Mouse (Mus musculus) liver, embryonic 14.5 days (tissue): ENCODE data around the gene Hacd2. TPM values are rescaled to one million over a fixed set of nuclear protein-coding genes. Genes with fewer than 3 reads are reported as not detected.
A peak's percentile ranks its signal among the peaks of the same experiment; 100 is the strongest.

Experiments
- ATAC-seq: fragments of 200-750 bp; cut with Nextera tagmentation; 2 replicates; pipeline ENCODE4 v1.8.0; 2017; ENCODE audit warnings: moderate number of reproducible peaks, mild to moderate bottlenecking, moderate library complexity; ENCODE audit not compliant: insufficient read depth
- DNase-seq, 3 experiments: peaks; one replicate each; pipeline ENCODE4 v3.0.0-alpha.2; 2012 to 2013; ENCODE audit warnings: low read depth in 3 of 3, low spot score in 3 of 3
- H3K27ac ChIP-seq: fragments of 300-500 bp; sonication (generic); 2 replicates; pipeline ENCODE4 v1.5.1; 2014; ENCODE audit warnings: moderate library complexity, mild to moderate bottlenecking, control low read depth, inconsistent platforms
- H3K27me3 ChIP-seq: fragments of 300-500 bp; sonication (generic); 2 replicates; pipeline ENCODE4 v1.6.1; 2014; ENCODE audit warnings: mild to moderate bottlenecking, low read length, moderate library complexity; ENCODE audit not compliant: control insufficient read depth, insufficient read depth
- H3K36me3 ChIP-seq: fragments of 300-500 bp; sonication (generic); replicated peaks from 2 replicates; pipeline ENCODE4 v1.6.1; 2014; ENCODE audit warnings: low read depth; ENCODE audit not compliant: control insufficient read depth, insufficient read depth
- H3K4me1 ChIP-seq, 2 experiments: fragments of 200-500 bp in 1 of 2; fragments of 300-500 bp in 1 of 2; sonication (generic) in 1 of 2; replicated peaks; 2 replicates each; pipeline ENCODE4 v1.6.1; 2012 to 2014; ENCODE audit warnings: antibody characterized with exemption in 1 of 2, inconsistent platforms in 1 of 2, low read length in 1 of 2; ENCODE audit not compliant: control insufficient read depth in 2 of 2, insufficient read depth in 2 of 2
- H3K4me2 ChIP-seq: fragments of 300-500 bp; sonication (generic); 2 replicates; pipeline ENCODE4 v1.6.1; 2014; ENCODE audit warnings: low read depth, mild to moderate bottlenecking, control low read depth, moderate library complexity
- H3K4me3 ChIP-seq, 2 experiments: fragments of 200-500 bp in 1 of 2; fragments of 300-500 bp in 1 of 2; sonication (generic) in 1 of 2; 2 replicates each; pipeline ENCODE4 v1.5.1; 2012 to 2014; ENCODE audit warnings: low read depth in 2 of 2, low read length in 2 of 2, mild to moderate bottlenecking in 2 of 2, control low read depth in 1 of 2, inconsistent platforms in 1 of 2, moderate library complexity in 1 of 2; ENCODE audit not compliant: insufficient read depth in 1 of 2
- H3K9ac ChIP-seq: fragments of 300-500 bp; sonication (generic); replicated peaks from 2 replicates; pipeline ENCODE4 v1.6.1; 2014; ENCODE audit warnings: mild to moderate bottlenecking, control low read depth, moderate library complexity
- H3K9me3 ChIP-seq: fragments of 300-500 bp; sonication (generic); 2 replicates; pipeline ENCODE4 v1.6.1; 2016; ENCODE audit warnings: low read length, mixed read lengths; ENCODE audit not compliant: control insufficient read depth
- CTCF ChIP-seq: IDR thresholded peaks from 2 replicates; pipeline ENCODE4 v1.5.1; 2016; ENCODE audit warnings: antibody characterized with exemption, low read depth, control low read depth
- EP300 ChIP-seq: IDR thresholded peaks from 2 replicates; pipeline ENCODE4 v1.6.1; 2016; ENCODE audit warnings: antibody characterized with exemption, low read depth
- WGBS: fragments of 180-500 bp; shearing (Covaris S2); extraction: QIAGEN DNeasy Blood & Tissue Kit; methylation state at CpG from one replicate; pipeline ENCODE4 v1.1.7; 2014; ENCODE audit not compliant: insufficient replicate concordance; 5-methylcytosine and 5-hydroxymethylcytosine counted together
- polyA plus RNA-seq, 2 experiments: library from polyadenylated mRNA; depleted of rRNA in 1 of 2; stranded (reverse) in 1 of 2; unstranded in 1 of 2; fragments of >200 nt; fragmentation: Nextera tagmentation in 1 of 2; extraction: Ambion mirVana in 1 of 2; gene quantifications; 2 replicates each; pipeline versions ENCODE4 v1.2.1 to v1.2.3; 2012 to 2014

Gene Hacd2
- polyA plus RNA-seq, 2 experiments: 33.4 to 55.5 TPM

DNA sequence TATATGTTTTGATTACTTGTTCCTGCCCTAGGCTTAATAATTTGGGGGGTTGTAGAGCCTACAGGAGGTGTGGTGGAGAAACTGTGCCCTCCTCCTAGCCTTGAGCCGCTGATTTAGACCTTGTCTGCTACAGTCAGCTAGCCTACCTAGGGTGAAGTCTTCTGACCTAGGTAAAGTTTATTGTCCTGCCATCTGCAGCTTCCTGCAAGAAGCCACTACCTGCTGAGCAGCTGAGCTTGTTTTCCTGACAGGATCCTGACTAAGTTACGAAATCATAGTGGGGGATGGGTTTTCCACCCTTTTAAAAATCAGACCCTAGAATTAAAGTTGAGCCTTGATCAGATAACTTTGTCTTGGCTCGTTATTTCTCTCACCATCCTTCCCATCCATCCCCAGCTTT is 5.7 kb upstream of the Hacd2 start:
- DNase-seq (no peak), ATAC-seq (no peak)
- 39% methylated on average over 3 of the region's 3 CpGs for WGBS

DNA sequence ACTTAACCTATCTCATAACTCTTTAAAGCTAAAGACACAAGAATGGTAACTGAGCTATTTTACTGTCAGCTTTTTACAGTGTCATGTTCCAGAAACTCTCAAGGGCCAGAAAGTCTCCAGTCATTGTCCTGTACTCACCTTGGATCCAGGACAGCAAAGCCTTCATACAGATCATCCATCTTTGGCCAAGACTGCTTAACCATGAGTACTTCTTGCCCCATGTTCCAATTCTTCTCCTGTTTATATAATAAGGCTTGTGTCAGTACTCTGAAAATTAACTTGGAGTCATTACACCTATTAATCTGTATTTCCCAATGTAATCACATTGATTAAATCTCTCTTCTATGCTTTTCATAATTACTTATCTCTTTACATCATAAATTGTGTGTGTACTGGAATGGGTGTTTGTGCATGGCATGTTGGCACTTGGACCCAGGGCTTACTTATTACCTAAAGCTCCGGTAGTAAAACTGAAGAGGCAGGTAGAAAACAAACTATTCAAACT is 3.7 kb upstream of the Hacd2 start:
- Histone ChIP-seq H3K27me3 (peaks cover 3% of the 10 kb centered on the region), H3K4me3 (no peak overlapping the region), H3K27ac (no peak overlapping the region), H3K4me2 (no peak overlapping the region), H3K9me3 (no peaks in the 10 kb centered on the region; the same call in 1 of the 2 replicates), H3K9ac (no peak overlapping the region), H3K4me1 (peaks cover 3% of the 10 kb centered on the region in 2 experiments), H3K36me3 (no peaks in the 10 kb centered on the region)
- WGBS: 69% methylated on average over 1 of the region's 1 CpGs
- TF ChIP-seq CTCF (no peak), EP300 (no peak)
- ATAC-seq (no peak), DNase-seq (no peak)

More for the DNA sequence above, 5.7 kb upstream of the Hacd2 start:
- H3K36me3 ChIP-seq: no peaks in the 10 kb centered on the region
- H3K9ac ChIP-seq: no peak overlapping the region
- H3K27me3 ChIP-seq: peaks cover 3% of the 10 kb centered on the region
- H3K4me2 ChIP-seq: no peak overlapping the region
- no peaks in the 10 kb centered on the region for H3K4me1 ChIP-seq
- H3K27ac ChIP-seq: no peak overlapping the region
- H3K4me3 ChIP-seq: no peak overlapping the region
- no peaks in the 10 kb centered on the region for H3K9me3 ChIP-seq
- TF ChIP-seq EP300: no peak
- TF ChIP-seq CTCF: no peak

DNA sequence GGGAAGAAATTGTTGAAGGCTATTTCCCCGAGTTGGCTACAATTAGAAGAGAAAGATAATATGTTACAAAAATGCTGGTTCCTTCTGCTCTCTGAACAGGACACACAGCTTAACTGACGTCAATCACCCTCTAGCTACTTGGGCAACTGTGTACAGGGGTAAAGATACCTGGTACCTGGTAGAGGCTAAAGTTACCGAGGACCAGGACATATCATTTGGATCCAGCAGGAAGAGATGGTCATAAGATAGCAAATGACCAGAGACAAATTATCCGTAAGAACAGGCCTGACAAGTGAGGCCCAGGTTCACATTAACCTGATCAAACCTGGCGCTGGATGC is 356 bp upstream of the Hacd2 start:
- DNase-seq (no peak), ATAC-seq (no peak)
- peaks cover 3% of the 10 kb centered on the region for H3K27me3 ChIP-seq
- H3K4me2 ChIP-seq: peak overlapping the region; percentile 79
- H3K9me3 ChIP-seq: no peaks in the 10 kb centered on the region; the same call in 1 of the 2 replicates
- H3K27ac ChIP-seq: no peak overlapping the region
- TF ChIP-seq EP300 (no peak), CTCF (no peak)
- H3K4me1 ChIP-seq: peaks cover 3 to 5% of the 10 kb centered on the region in 2 experiments
- H3K4me3 ChIP-seq: peak overlapping the region; percentile 41 to 69
- WGBS: 43% methylated on average over 5 of the region's 5 CpGs
- no peak overlapping the region; the same call in 1 of the 2 replicates for H3K9ac ChIP-seq
- H3K36me3 ChIP-seq: no peaks in the 10 kb centered on the region; the same call in none of the 2 replicates

DNA sequence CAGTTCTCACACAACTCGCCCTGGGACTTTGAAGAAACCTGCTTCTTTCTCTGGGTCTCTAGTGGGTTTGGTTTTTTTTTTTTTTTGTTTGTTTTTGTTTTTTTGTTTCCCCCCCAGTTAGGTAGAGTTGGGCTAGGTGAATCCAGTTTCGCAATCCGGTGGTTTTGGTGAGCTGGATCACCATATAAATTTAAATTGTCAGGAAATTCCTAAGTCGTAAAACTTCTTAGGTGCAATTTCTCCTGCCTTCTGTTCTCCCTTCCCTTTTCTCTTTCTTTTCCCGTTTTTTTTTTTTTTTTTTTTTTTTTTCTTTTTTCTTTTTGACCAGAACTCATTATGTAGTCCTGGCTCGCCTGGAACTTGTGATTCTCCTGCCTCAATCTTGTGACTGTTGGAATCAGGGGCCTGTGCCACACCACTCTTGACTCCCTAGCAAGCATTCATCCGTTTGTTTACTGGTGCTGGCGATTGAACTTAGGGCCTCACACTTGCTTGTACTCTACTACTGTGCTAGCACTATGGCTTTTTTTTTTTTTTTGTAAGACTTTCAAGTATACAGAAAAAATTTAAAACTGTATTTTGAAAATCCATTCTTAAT is 1.0 kb downstream of the Hacd2 start:
- DNase-seq (no peak), ATAC-seq (no peak)
- H3K27me3 ChIP-seq: peaks cover 3% of the 10 kb centered on the region
- no peaks in the 10 kb centered on the region; the same call in 1 of the 2 replicates for H3K9me3 ChIP-seq
- TF ChIP-seq EP300 (no peak), CTCF (no peak)
- peak overlapping the region; percentile 69 to 97 for H3K4me3 ChIP-seq
- H3K4me2 ChIP-seq: peak overlapping the region; percentile 79
- H3K27ac ChIP-seq: no peak overlapping the region
- 13% methylated on average over 8 of the region's 8 CpGs for WGBS
- H3K9ac ChIP-seq: peak overlapping the region; percentile 84
- H3K4me1 ChIP-seq: peaks cover 3 to 5% of the 10 kb centered on the region in 2 experiments
- no peaks in the 10 kb centered on the region; the same call in none of the 2 replicates for H3K36me3 ChIP-seq

DNA sequence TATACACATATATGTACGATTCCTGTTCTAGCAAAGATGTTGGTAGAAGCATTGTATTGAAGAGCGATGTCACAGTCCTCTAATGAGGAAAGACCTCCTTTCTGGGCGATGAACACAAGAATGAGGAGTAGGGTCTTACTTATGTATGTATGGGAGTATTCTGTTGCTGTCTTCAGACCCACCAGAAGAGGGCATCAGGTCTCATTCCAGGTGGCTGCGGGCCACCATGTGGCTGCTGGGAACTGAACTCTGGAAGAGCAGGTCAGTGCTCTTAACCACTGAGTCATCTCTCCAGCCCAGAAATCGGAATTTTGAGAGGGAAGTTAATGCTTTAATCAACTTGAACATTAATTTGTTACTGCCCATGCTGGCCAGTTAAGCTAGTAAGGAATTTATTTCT is 2.1 kb downstream of the Hacd2 start:
- peaks cover 3% of the 10 kb centered on the region for H3K27me3 ChIP-seq
- H3K36me3 ChIP-seq: peaks cover 2% of the 10 kb centered on the region
- H3K4me2 ChIP-seq: no peak overlapping the region
- no peak overlapping the region for H3K27ac ChIP-seq
- ATAC-seq (no peak), DNase-seq (no peak)
- TF ChIP-seq CTCF (peak; percentile 60), EP300 (no peak)
- H3K4me1 ChIP-seq: peaks cover 3 to 5% of the 10 kb centered on the region in 2 experiments
- H3K9me3 ChIP-seq: no peaks in the 10 kb centered on the region; the same call in 1 of the 2 replicates
- no peak overlapping the region for H3K9ac ChIP-seq
- WGBS: 79% methylated on average over 5 of the region's 5 CpGs
- no peak overlapping the region for H3K4me3 ChIP-seq
